Mouse (Mus musculus) gastrocnemius, postnatal 14 days (tissue): Measurements from ENCODE around the gene Ptpn23. TPM values are rescaled to one million over a fixed set of nuclear protein-coding genes. Genes with fewer than 3 reads are reported as not detected.

ENCODE experiments used
- DNase-seq: peaks from one replicate; pipeline ENCODE4 v3.0.0; 2021; ENCODE audit warnings: mixed read lengths
- intact Hi-C: fragments of 180-260 bp; cut with DNase I; formaldehyde crosslinking; loops from one replicate; pipeline ENCODE4 v1.15.1; 2025; ENCODE audit warnings: low total_unique reads
- total RNA-seq, 2 experiments: library from RNA; stranded (reverse); gene quantifications; 2 replicates each; pipeline ENCODE4 v1.2.3; 2021

Ptpn23 gene
- total RNA-seq, 2 experiments from 2014 or later, result 10.2 to 10.3 TPM

GRCm38 (mm10) chr9:110342008-110342407 is 66.0 kb downstream of the Ptpn23 start:
- no peak for DNase-seq
- intact Hi-C loops, result no loop called here

DNA sequence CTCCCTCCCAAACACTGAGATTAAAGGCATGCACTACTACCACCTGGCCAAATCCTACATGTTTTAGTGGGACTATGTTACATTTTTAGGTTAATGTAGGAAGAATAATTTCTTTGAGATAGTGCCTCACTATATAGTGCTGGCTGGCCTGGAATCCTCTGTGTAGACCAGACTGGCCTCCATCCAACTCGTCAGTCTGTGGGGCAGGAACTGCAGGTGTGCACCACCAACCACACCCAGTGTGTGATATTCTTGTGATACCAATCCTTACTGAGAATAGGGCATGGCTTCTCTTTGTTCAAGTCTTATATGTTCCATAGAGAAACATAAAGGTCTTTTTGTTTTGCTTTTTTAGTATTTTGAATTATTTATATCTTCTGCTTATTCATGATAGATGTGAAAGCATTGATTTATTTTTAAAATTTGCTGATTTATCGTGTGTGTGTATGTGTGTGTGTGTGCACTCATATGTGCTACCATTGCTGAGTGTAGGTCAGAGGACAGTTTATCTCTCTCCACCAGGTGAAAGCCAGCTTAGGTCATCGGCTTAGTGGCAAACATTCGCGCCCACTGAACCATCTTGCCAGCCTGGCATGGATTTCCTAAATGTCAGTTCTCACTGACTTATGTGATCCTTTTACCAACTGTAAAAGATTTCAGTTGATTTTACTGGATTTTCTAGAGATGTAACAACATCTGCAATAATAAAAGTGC is 67.8 kb downstream of the Ptpn23 start:
- no peak for DNase-seq
- intact Hi-C loops, result no loop called here

Other genes starting within 250 kb of the Ptpn23 start
- gene Cspg5, start 164.4 kb downstream of the Ptpn23 start, total RNA-seq, result under 1 TPM; 0.43 to 0.58 TPM
- gene Elp6, start 103.0 kb downstream of the Ptpn23 start, total RNA-seq, result 1 to 10 TPM; 2.5 to 3.9 TPM
- 10 to 100 TPM; 24.1 to 26.1 TPM for gene Scap, start 74.9 kb downstream of the Ptpn23 start, total RNA-seq
- under 1 TPM in 1 of 2 experiments, not detected in 1; 0.18 TPM for gene Ngp, start 11.5 kb upstream of the Ptpn23 start, total RNA-seq
- 1 to 10 TPM; 6.6 to 8.4 TPM for gene Klhl18, start 68.5 kb upstream of the Ptpn23 start, total RNA-seq
- under 1 TPM; 0.16 to 0.20 TPM for gene Kif9, start 68.7 kb upstream of the Ptpn23 start, total RNA-seq
- gene Setd2, start 124.4 kb upstream of the Ptpn23 start, total RNA-seq, result 10 to 100 TPM; 31.1 to 33.9 TPM
- gene Nradd, start 216.2 kb upstream of the Ptpn23 start, total RNA-seq, result 1 to 10 TPM; 1.2 to 2.5 TPM
- 1 to 10 TPM; 2.5 to 4.1 TPM for gene Nbeal2, start 245.9 kb upstream of the Ptpn23 start, total RNA-seq
- gene Ccdc12, start 248.3 kb upstream of the Ptpn23 start, total RNA-seq, result 10 to 100 TPM; 46.4 to 52.6 TPM